Comparison of ENCODE assay signal across 24 mouse cellular contexts in the genomic region with DNA sequence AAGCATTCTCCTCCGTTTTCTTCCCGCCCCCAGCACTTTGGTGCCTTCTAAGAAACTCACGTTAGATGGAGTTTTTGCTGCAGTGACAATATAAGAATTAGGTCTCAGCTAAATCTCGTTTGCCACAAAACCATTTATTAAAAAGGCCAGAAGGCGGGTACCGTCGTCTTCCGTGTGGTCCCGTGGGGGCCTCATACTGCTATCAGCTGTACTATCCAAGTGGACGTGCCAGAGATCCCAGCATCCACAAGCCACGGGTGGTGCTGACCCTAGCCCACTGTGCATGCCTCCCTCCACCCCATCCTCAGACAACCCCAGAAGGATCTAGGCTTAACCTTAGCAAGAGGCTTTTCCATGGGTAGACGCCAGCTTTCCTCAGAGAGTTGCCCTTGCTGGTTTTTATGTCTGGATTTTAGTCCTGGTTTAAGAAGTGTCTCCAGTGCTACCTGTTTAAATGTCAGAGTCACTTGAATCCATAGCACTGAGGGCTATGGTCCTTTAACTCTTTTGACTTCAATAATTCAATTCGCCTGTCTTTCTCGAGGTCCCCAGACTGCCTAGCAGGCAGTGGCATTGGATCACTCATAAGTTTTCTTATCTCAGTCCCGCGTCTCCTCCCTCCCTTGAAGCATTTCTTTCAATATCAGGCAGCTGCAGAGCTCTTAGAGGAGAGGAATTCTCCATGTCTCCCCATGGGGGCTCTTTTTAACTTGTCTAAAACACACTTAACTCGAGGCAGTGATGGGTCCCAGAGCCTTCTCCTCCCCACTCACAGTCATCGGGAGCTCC. TPM values are rescaled to one million over a fixed set of nuclear protein-coding genes. Genes with fewer than 3 reads are reported as not detected.
"Had no signal": no experiment of that assay in that cellular context is flagged by ENCODE, and none has a peak within 500 bp of the region (broad histone marks: within the 10 kb centered on the region; RNA-seq: fewer than 3 reads in every experiment).

No protein-coding gene starts in this region.

- H3K9me3 ChIP-seq: intestine, embryonic 15.5 days; midbrain, embryonic 12.5 days; neural tube, embryonic 12.5 days; stomach, embryonic 15.5 days had no signal

- DNase-seq: kidney, adult 18-20 months; kidney, postnatal 10 days; lung, adult 18-20 months; retina, postnatal 1 day; right cerebral cortex, postnatal 4 days; thymus, adult 2 months; thymus, postnatal 25 days had no signal

- H3K27ac ChIP-seq: intestine, embryonic 15.5 days; left cerebral cortex, adult 2 months; midbrain, embryonic 12.5 days; neural tube, embryonic 12.5 days; stomach, embryonic 15.5 days had no signal

- ATAC-seq: intestine, embryonic 15.5 days had no signal

- H3K4me1 ChIP-seq: stomach, embryonic 15.5 days had no signal

- H3K9ac ChIP-seq: intestine, embryonic 15.5 days; midbrain, embryonic 12.5 days; neural tube, embryonic 12.5 days; stomach, embryonic 15.5 days had no signal

- H3K27me3 ChIP-seq: stomach, embryonic 15.5 days had no signal

- H3K36me3 ChIP-seq: intestine, embryonic 15.5 days; midbrain, embryonic 12.5 days; neural tube, embryonic 12.5 days; stomach, embryonic 15.5 days had no signal

- H3K4me2 ChIP-seq: intestine, embryonic 15.5 days; liver, embryonic 11.5 days; midbrain, embryonic 12.5 days; neural tube, embryonic 12.5 days; stomach, embryonic 15.5 days had no signal

- H3K4me3 ChIP-seq: intestine, embryonic 15.5 days; left cerebral cortex, adult 2 months; midbrain, embryonic 12.5 days; neural tube, embryonic 12.5 days; stomach, embryonic 15.5 days had no signal

RNA-seq across cellular contexts. Expression of a gene that starts 3.2 kb away (rescaled TPM):
- total RNA-seq: layer of hippocampus, adult 8-10 months; layer of hippocampus, postnatal 25 days; left cerebral cortex, adult 2 months; left cerebral cortex, postnatal 14 days; megakaryocyte, adult 5-6 weeks; midbrain, postnatal 0 days had no signal
- polyA plus RNA-seq: intestine, embryonic 15.5 days; kidney, embryonic 14.5 days; large intestine, adult 2 months; liver, embryonic 11.5 days; lung, embryonic 16.5 days; midbrain, embryonic 12.5 days; midbrain, postnatal 0 days; neural tube, embryonic 12.5 days; spleen, adult 2 months; stomach, embryonic 15.5 days; testis, adult 2 months; thymus, adult 2 months; urinary bladder, adult 2 months had no signal
